Mouse (Mus musculus): ENCODE data around the gene Cux2. TPM values are rescaled to one million over a fixed set of nuclear protein-coding genes. Genes with fewer than 3 reads are reported as not detected.

Gene Cux2
- polyA plus RNA-seq, 1 experiment from 2014 or later = 11.3 TPM

GRCm38 (mm10) chr5:121870832-121871231 lies 179.1 kb downstream of the Cux2 start:
- ATAC-seq (replicated peaks; ENCODE audit: low FRiP score) (no peak), DNase-seq (ENCODE audit: low spot score) (no peak)
- Histone ChIP-seq H3K4me3 (ENCODE audit: low read depth, low read length) (no peak overlapping the region), H3K27me3 (ENCODE audit: control insufficient read depth, insufficient read depth, low read length) (no peaks in the 10 kb centered on the region), H3K27ac (ENCODE audit: low read depth, low read length) (no peak overlapping the region), H3K9me3 (ENCODE audit: control insufficient read depth, low read length) (no peaks in the 10 kb centered on the region), H3K9ac (ENCODE audit: low read length) (no peak overlapping the region), H3K4me1 (replicated peaks; ENCODE audit: control insufficient read depth, insufficient read depth, low read length) (no peaks in the 10 kb centered on the region), H3K4me2 (ENCODE audit: low read depth, low read length, severe bottlenecking) (no peak overlapping the region), H3K36me3 (ENCODE audit: control insufficient read depth, insufficient read depth, low read length) (no peaks in the 10 kb centered on the region)
- WGBS = 88% methylated on average over 5 of the region's 6 CpGs

- no peak overlapping the region for H3K4me2 ChIP-seq (ENCODE audit: low read depth, low read length, severe bottlenecking)
- WGBS = 70% methylated on average over 5 of the region's 5 CpGs
Measured at GRCm38 (mm10) chr5:121867963-121868362, 181.9 kb downstream of the Cux2 start.

GRCm38 (mm10) chr5:121864330-121864729 lies 185.6 kb downstream of the Cux2 start:
- Histone ChIP-seq H3K27me3 (ENCODE audit: control insufficient read depth, insufficient read depth, low read length) (no peaks in the 10 kb centered on the region), H3K27ac (ENCODE audit: low read depth, low read length) (no peak overlapping the region), H3K9ac (ENCODE audit: low read length) (no peak overlapping the region), H3K9me3 (ENCODE audit: control insufficient read depth, low read length) (no peaks in the 10 kb centered on the region; the same call in 1 of the 2 replicates), H3K4me2 (ENCODE audit: low read depth, low read length, severe bottlenecking) (0 out of 2 replicates have a peak overlapping the region, but pooled peaks have one; percentile 22), H3K4me3 (ENCODE audit: low read depth, low read length) (no peak overlapping the region), H3K4me1 (replicated peaks; ENCODE audit: control insufficient read depth, insufficient read depth, low read length) (no peaks in the 10 kb centered on the region), H3K36me3 (ENCODE audit: control insufficient read depth, insufficient read depth, low read length) (no peaks in the 10 kb centered on the region; the same call in 1 of the 2 replicates)
- 10% methylated on average over 6 of the region's 11 CpGs for WGBS
- ATAC-seq (replicated peaks; ENCODE audit: low FRiP score) = no peak
- DNase-seq (ENCODE audit: low spot score) = no peak

More at GRCm38 (mm10) chr5:121867963-121868362, 181.9 kb downstream of the Cux2 start:
- Histone ChIP-seq H3K27me3 (ENCODE audit: control insufficient read depth, insufficient read depth, low read length) (no peaks in the 10 kb centered on the region), H3K27ac (ENCODE audit: low read depth, low read length) (no peak overlapping the region), H3K36me3 (ENCODE audit: control insufficient read depth, insufficient read depth, low read length) (no peaks in the 10 kb centered on the region), H3K4me1 (replicated peaks; ENCODE audit: control insufficient read depth, insufficient read depth, low read length) (no peaks in the 10 kb centered on the region), H3K4me3 (ENCODE audit: low read depth, low read length) (no peak overlapping the region), H3K9me3 (ENCODE audit: control insufficient read depth, low read length) (no peaks in the 10 kb centered on the region), H3K9ac (ENCODE audit: low read length) (no peak overlapping the region)
- ATAC-seq (replicated peaks; ENCODE audit: low FRiP score) = no peak
- no peak for DNase-seq (ENCODE audit: low spot score)

GRCm38 (mm10) chr5:121861964-121862363 lies 187.9 kb downstream of the Cux2 start:
- Histone ChIP-seq H3K27ac (ENCODE audit: low read depth, low read length) (no peak overlapping the region), H3K9me3 (ENCODE audit: control insufficient read depth, low read length) (no peaks in the 10 kb centered on the region; the same call in 1 of the 2 replicates), H3K9ac (ENCODE audit: low read length) (no peak overlapping the region), H3K27me3 (ENCODE audit: control insufficient read depth, insufficient read depth, low read length) (no peaks in the 10 kb centered on the region), H3K36me3 (ENCODE audit: control insufficient read depth, insufficient read depth, low read length) (no peaks in the 10 kb centered on the region; the same call in 1 of the 2 replicates), H3K4me3 (ENCODE audit: low read depth, low read length) (no peak overlapping the region), H3K4me1 (replicated peaks; ENCODE audit: control insufficient read depth, insufficient read depth, low read length) (no peaks in the 10 kb centered on the region), H3K4me2 (ENCODE audit: low read depth, low read length, severe bottlenecking) (no peak overlapping the region)
- ATAC-seq (replicated peaks; ENCODE audit: low FRiP score) (no peak), DNase-seq (ENCODE audit: low spot score) (no peak)
- WGBS = 66% methylated on average over 5 of the region's 5 CpGs

- no peak for DNase-seq (ENCODE audit: low spot score)
- Histone ChIP-seq H3K4me2 (ENCODE audit: low read depth, low read length, severe bottlenecking) (no peak overlapping the region), H3K4me1 (replicated peaks; ENCODE audit: control insufficient read depth, insufficient read depth, low read length) (0 out of 2 replicates have a peak, but pooled peaks cover 4% of the 10 kb centered on the region), H3K9me3 (ENCODE audit: control insufficient read depth, low read length) (no peaks in the 10 kb centered on the region; the same call in 1 of the 2 replicates), H3K9ac (ENCODE audit: low read length) (no peak overlapping the region), H3K36me3 (ENCODE audit: control insufficient read depth, insufficient read depth, low read length) (no peaks in the 10 kb centered on the region; the same call in 1 of the 2 replicates), H3K27me3 (ENCODE audit: control insufficient read depth, insufficient read depth, low read length) (no peaks in the 10 kb centered on the region), H3K4me3 (ENCODE audit: low read depth, low read length) (no peak overlapping the region), H3K27ac (ENCODE audit: low read depth, low read length) (no peak overlapping the region)
- 91% methylated on average over 12 of the region's 12 CpGs for WGBS
- no peak for ATAC-seq (replicated peaks; ENCODE audit: low FRiP score)
Measured at GRCm38 (mm10) chr5:121858427-121858826, 191.5 kb downstream of the Cux2 start.

- Histone ChIP-seq H3K4me1 (replicated peaks; ENCODE audit: control insufficient read depth, insufficient read depth, low read length) (0 out of 2 replicates have a peak, but pooled peaks cover 4% of the 10 kb centered on the region), H3K4me3 (ENCODE audit: low read depth, low read length) (no peak overlapping the region), H3K4me2 (ENCODE audit: low read depth, low read length, severe bottlenecking) (no peak overlapping the region), H3K36me3 (ENCODE audit: control insufficient read depth, insufficient read depth, low read length) (peaks cover 11% of the 10 kb centered on the region; the same call in 1 of the 2 replicates), H3K9ac (ENCODE audit: low read length) (no peak overlapping the region), H3K9me3 (ENCODE audit: control insufficient read depth, low read length) (no peaks in the 10 kb centered on the region; the same call in 1 of the 2 replicates), H3K27me3 (ENCODE audit: control insufficient read depth, insufficient read depth, low read length) (no peaks in the 10 kb centered on the region), H3K27ac (ENCODE audit: low read depth, low read length) (no peak overlapping the region)
- no peak for DNase-seq (ENCODE audit: low spot score)
- 90% methylated on average over 11 of the region's 11 CpGs for WGBS
- ATAC-seq (replicated peaks; ENCODE audit: low FRiP score) = no peak
Measured at GRCm38 (mm10) chr5:121856740-121857139, 193.2 kb downstream of the Cux2 start.

- no peak overlapping the region for H3K9ac ChIP-seq (ENCODE audit: low read length)
- no peak for ATAC-seq (replicated peaks; ENCODE audit: low FRiP score)
- peaks cover 15% of the 10 kb centered on the region; the same call in 1 of the 2 replicates for H3K36me3 ChIP-seq (ENCODE audit: control insufficient read depth, insufficient read depth, low read length)
- H3K27ac ChIP-seq (ENCODE audit: low read depth, low read length) = no peak overlapping the region
- no peak overlapping the region for H3K4me3 ChIP-seq (ENCODE audit: low read depth, low read length)
- H3K27me3 ChIP-seq (ENCODE audit: control insufficient read depth, insufficient read depth, low read length) = no peaks in the 10 kb centered on the region
- no peaks in the 10 kb centered on the region for H3K9me3 ChIP-seq (ENCODE audit: control insufficient read depth, low read length)
- peaks cover 12% of the 10 kb centered on the region for H3K4me1 ChIP-seq (replicated peaks; ENCODE audit: control insufficient read depth, insufficient read depth, low read length)
- 74% methylated on average over 10 of the region's 10 CpGs for WGBS
- no peak for DNase-seq (ENCODE audit: low spot score)
- H3K4me2 ChIP-seq (ENCODE audit: low read depth, low read length, severe bottlenecking) = no peak overlapping the region
Measured at GRCm38 (mm10) chr5:121854768-121855167, 195.1 kb downstream of the Cux2 start.

- H3K9ac ChIP-seq (ENCODE audit: low read length) = no peak overlapping the region; the same call in 1 of the 2 replicates
- no peak overlapping the region for H3K27ac ChIP-seq (ENCODE audit: low read depth, low read length)
- H3K4me3 ChIP-seq (ENCODE audit: low read depth, low read length) = no peak overlapping the region
- no peaks in the 10 kb centered on the region for H3K27me3 ChIP-seq (ENCODE audit: control insufficient read depth, insufficient read depth, low read length)
- peaks cover 15% of the 10 kb centered on the region; the same call in 1 of the 2 replicates for H3K36me3 ChIP-seq (ENCODE audit: control insufficient read depth, insufficient read depth, low read length)
- H3K4me1 ChIP-seq (replicated peaks; ENCODE audit: control insufficient read depth, insufficient read depth, low read length) = peaks cover 14% of the 10 kb centered on the region
- 90% methylated on average over 9 of the region's 9 CpGs for WGBS
- DNase-seq (ENCODE audit: low spot score) = no peak
- no peak for ATAC-seq (replicated peaks; ENCODE audit: low FRiP score)
- H3K4me2 ChIP-seq (ENCODE audit: low read depth, low read length, severe bottlenecking) = no peak overlapping the region
- H3K9me3 ChIP-seq (ENCODE audit: control insufficient read depth, low read length) = no peaks in the 10 kb centered on the region
Measured at GRCm38 (mm10) chr5:121853368-121854051, 196.4 kb downstream of the Cux2 start.
